29 mouse cellular contexts compared by ENCODE assay signal in the genomic region with DNA sequence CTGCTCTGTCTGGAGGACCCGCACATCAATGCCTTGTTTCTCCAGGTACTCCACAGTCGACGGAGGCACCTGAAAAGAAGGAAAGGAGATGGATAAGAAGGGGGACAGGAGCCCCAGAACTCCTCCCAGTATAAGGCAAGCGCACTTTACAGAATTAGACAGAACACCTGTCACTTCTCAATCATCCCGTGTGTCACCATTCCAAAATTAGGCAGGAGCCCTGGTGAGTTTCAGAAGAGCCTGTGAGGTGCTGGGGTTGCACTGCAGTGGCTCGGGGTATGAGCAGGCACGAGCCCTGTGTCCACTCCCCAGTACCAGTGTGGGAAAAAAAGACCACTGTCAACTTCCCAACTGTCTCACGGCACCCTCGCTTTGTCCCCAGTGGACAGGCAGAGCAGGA. TPM values are rescaled to one million over a fixed set of nuclear protein-coding genes. Genes with fewer than 3 reads are reported as not detected.
DNase-seq lines count a peak whose midpoint lies in the region; ATAC-seq and TF ChIP-seq lines count a peak whose summit lies in the region.
"Had no signal": no experiment of that assay in that cellular context is flagged by ENCODE, and none has a peak within 500 bp of the region (broad histone marks: within the 10 kb centered on the region; RNA-seq: fewer than 3 reads in every experiment).

No protein-coding gene starts in this region.

- no peaks in the 10 kb centered on the region for H3K27me3 ChIP-seq in heart, embryonic 12.5 days (replicated peaks)
- H3K27me3 ChIP-seq in myocyte (ENCODE audit: control insufficient read depth, insufficient read depth, insufficient read length) = no peaks in the 10 kb centered on the region
- H3K27me3 ChIP-seq: embryonic facial prominence, embryonic 13.5 days; forebrain, embryonic 13.5 days; heart, embryonic 15.5 days; hindbrain, embryonic 13.5 days; intestine, embryonic 15.5 days had no signal

- ATAC-seq in heart, embryonic 12.5 days (ENCODE audit: insufficient number of reproducible peaks, low FRiP score) = no peak
- ATAC-seq: activated CD4-positive, CD25-positive, alpha-beta regulatory T cell, adult 4 months; forebrain, embryonic 13.5 days; forebrain, embryonic 16.5 days; hindbrain, embryonic 16.5 days; intestine, embryonic 15.5 days had no signal

- no peak overlapping the region for H3ac ChIP-seq in myocyte (ENCODE audit: control insufficient read depth, insufficient read length)

- H3K36me3 ChIP-seq in heart, embryonic 12.5 days = peaks cover 10% of the 10 kb centered on the region; the same call in 1 of the 2 replicates
- H3K36me3 ChIP-seq in myocyte (ENCODE audit: control insufficient read depth, insufficient read depth) = no peaks in the 10 kb centered on the region
- H3K36me3 ChIP-seq: embryonic facial prominence, embryonic 10.5 days; forebrain, embryonic 10.5 days; heart, embryonic 15.5 days; hindbrain, embryonic 10.5 days; intestine, embryonic 15.5 days had no signal

- H3K27ac ChIP-seq in heart, embryonic 12.5 days (ENCODE audit: poor library complexity, severe bottlenecking) = no peak overlapping the region
- H3K27ac ChIP-seq: embryonic facial prominence, embryonic 10.5 days; embryonic facial prominence, embryonic 13.5 days; forebrain, embryonic 10.5 days; forebrain, embryonic 13.5 days; heart, embryonic 15.5 days; hindbrain, embryonic 10.5 days; hindbrain, embryonic 13.5 days; intestine, embryonic 15.5 days had no signal

- WGBS in heart, embryonic 12.5 days = 80% methylated on average over 9 of the region's 9 CpGs

- H3K79me2 ChIP-seq in myocyte (ENCODE audit: control insufficient read depth, insufficient read depth) = no peaks in the 10 kb centered on the region

- H3K4me3 ChIP-seq in heart, embryonic 12.5 days = no peak overlapping the region
- no peak overlapping the region for H3K4me3 ChIP-seq in myocyte
- H3K4me3 ChIP-seq: embryonic facial prominence, embryonic 10.5 days; embryonic facial prominence, embryonic 13.5 days; erythroblast, embryonic 14.5 days; forebrain, embryonic 10.5 days; forebrain, embryonic 13.5 days; heart, embryonic 15.5 days; hindbrain, embryonic 10.5 days; hindbrain, embryonic 13.5 days; intestine, embryonic 15.5 days had no signal

- DNase-seq in gastrocnemius, adult 18-20 months (ENCODE audit: low spot score) = peak; percentile 69
- DNase-seq in gastrocnemius, postnatal 36 days = no peak
- peak; percentile 64 for DNase-seq in heart, adult 11 months
- no peak for DNase-seq in right cerebral cortex, postnatal 36 days (ENCODE audit: low spot score in 2 of 2)
- DNase-seq: adrenal gland, adult 8-10 months; adrenal gland, postnatal 25 days; cerebellum, adult 11-12 months; cerebellum, adult 8-10 months; cerebellum, postnatal 10 days; cerebellum, postnatal 36 days; embryo, embryonic 11 days; heart, postnatal 10 days; heart, postnatal 36 days; kidney, adult 11 months had no signal

- H3K9me3 ChIP-seq in heart, embryonic 12.5 days (replicated peaks) = no peaks in the 10 kb centered on the region
- H3K9me3 ChIP-seq: embryonic facial prominence, embryonic 10.5 days; embryonic facial prominence, embryonic 13.5 days; forebrain, embryonic 10.5 days; forebrain, embryonic 13.5 days; heart, embryonic 15.5 days; hindbrain, embryonic 10.5 days; hindbrain, embryonic 13.5 days; intestine, embryonic 15.5 days had no signal

- no peak overlapping the region for H3K9ac ChIP-seq in heart, embryonic 12.5 days
- H3K9ac ChIP-seq: embryonic facial prominence, embryonic 13.5 days; forebrain, embryonic 13.5 days; heart, embryonic 15.5 days; hindbrain, embryonic 13.5 days; intestine, embryonic 15.5 days had no signal

- intact Hi-C loops in gastrocnemius, postnatal 36 days (cut with DNase I) = no loop called here

- TF ChIP-seq POLR2A in myocyte (IDR thresholded peaks at IDR 0.05; ENCODE audit: insufficient read length, low read depth) = no peak

- no peak overlapping the region for H3K4me2 ChIP-seq in heart, embryonic 12.5 days
- no peak overlapping the region for H3K4me2 ChIP-seq in myocyte (ENCODE audit: low read depth)
- H3K4me2 ChIP-seq: embryonic facial prominence, embryonic 13.5 days; forebrain, embryonic 13.5 days; heart, embryonic 11.5 days; heart, embryonic 15.5 days; hindbrain, embryonic 13.5 days; intestine, embryonic 15.5 days had no signal

- no peaks in the 10 kb centered on the region for H3K4me1 ChIP-seq in heart, embryonic 12.5 days (replicated peaks)
- H3K4me1 ChIP-seq: embryonic facial prominence, embryonic 10.5 days; embryonic facial prominence, embryonic 13.5 days; forebrain, embryonic 10.5 days; forebrain, embryonic 13.5 days; heart, embryonic 15.5 days; hindbrain, embryonic 10.5 days; hindbrain, embryonic 13.5 days; intestine, embryonic 15.5 days had no signal

TF ChIP-seq in myocyte, 11 proteins besides CTCF, POLR2A, EP300 and RAD21:
- TF ChIP-seq MYOG (IDR thresholded peaks at IDR 0.05; ENCODE audit: control insufficient read depth in 1 of 3, insufficient read depth in 1 of 3, insufficient read length in 2 of 3, low read depth in 2 of 3) (peak in 1 of 3 experiments; percentile 31), MYOD1 (IDR thresholded peaks at IDR 0.05; ENCODE audit: control insufficient read depth in 1 of 3, insufficient read length in 2 of 3, low read depth in 2 of 3) (peak; percentile 46 to 96 (median 84)), TCF12 (IDR thresholded peaks at IDR 0.05; ENCODE audit: insufficient read depth, poor library complexity, severe bottlenecking) (peak; percentile 4), USF1 (IDR thresholded peaks at IDR 0.05; ENCODE audit: low read depth) (no peak)

RNA-seq across cellular contexts. Expression of a gene that starts 28.6 kb away (rescaled TPM):
- 100 to 1,000 TPM; 125 to 130 TPM for total RNA-seq in gastrocnemius, adult 18-20 months (2021)
- total RNA-seq in gastrocnemius, postnatal 36 days (2021) = 100 to 1,000 TPM; 110 to 120 TPM
- 32.9 and 33.0 TPM in 2 replicates for polyA plus RNA-seq in heart, embryonic 12.5 days (2016; fragmentation: Nextera tagmentation; extraction: Ambion mirVana)
- polyA plus RNA-seq in myocyte (2012; fragmentation: generic; extraction: Trizol) = 127 TPM

RNA-seq across cellular contexts. Expression of a gene that starts 29.0 kb away (rescaled TPM):
- total RNA-seq in gastrocnemius, adult 18-20 months (2021) = 10 to 100 TPM; 13.1 to 16.2 TPM
- total RNA-seq in gastrocnemius, postnatal 36 days (2021) = 10 to 100 TPM; 11.9 to 13.4 TPM
- polyA plus RNA-seq in heart, embryonic 12.5 days (2016; fragmentation: Nextera tagmentation; extraction: Ambion mirVana) = 15.7 and 16.4 TPM in 2 replicates
- 4.3 TPM for polyA plus RNA-seq in myocyte (2012; fragmentation: generic; extraction: Trizol)

Comparison
In these comparisons a context has a peak if more than half of its experiments do, and no peak if none do; other contexts are left out.
1. DNase-seq: peak in gastrocnemius, adult 18-20 months (single experiment) and heart, adult 11 months (single experiment); none in gastrocnemius, postnatal 36 days (0 of 2) and right cerebral cortex, postnatal 36 days (0 of 2).